Mouse (Mus musculus) heart, embryonic 15.5 days (tissue): Measurements from ENCODE around the gene Tfap2e. TPM values are rescaled to one million over a fixed set of nuclear protein-coding genes. Genes with fewer than 3 reads are reported as not detected.
A peak's percentile ranks its signal among the peaks of the same experiment; 100 is the strongest.

Experiments used
- ATAC-seq: fragments of 200-750 bp; cut with Nextera tagmentation; replicated peaks from 2 replicates; pipeline ENCODE4 v1.8.0; 2017; ENCODE audit warnings: low read depth, moderate TSS enrichment; ENCODE audit not compliant: insufficient number of reproducible peaks, insufficient read depth, low FRiP score
- H3K27ac ChIP-seq: fragments of 300-500 bp; sonication (generic); 2 replicates; pipeline ENCODE4 v1.5.1; 2015; ENCODE audit warnings: mild to moderate bottlenecking, inconsistent platforms
- H3K27me3 ChIP-seq: fragments of 300-500 bp; sonication (generic); 2 replicates; pipeline ENCODE4 v1.6.1; 2015; ENCODE audit warnings: inconsistent platforms
- H3K36me3 ChIP-seq: fragments of 300-500 bp; sonication (generic); 2 replicates; pipeline ENCODE4 v1.6.1; 2015; ENCODE audit warnings: mild to moderate bottlenecking, inconsistent platforms
- H3K4me1 ChIP-seq: fragments of 300-500 bp; sonication (generic); replicated peaks from 2 replicates; pipeline ENCODE4 v1.6.1; 2015; ENCODE audit warnings: inconsistent platforms
- H3K4me2 ChIP-seq: fragments of 300-500 bp; sonication (generic); 2 replicates; pipeline ENCODE4 v1.6.1; 2015; ENCODE audit warnings: inconsistent platforms, mild to moderate bottlenecking, moderate library complexity
- H3K4me3 ChIP-seq: fragments of 300-500 bp; sonication (generic); 2 replicates; pipeline ENCODE4 v1.5.1; 2015; ENCODE audit warnings: mild to moderate bottlenecking, inconsistent platforms
- H3K9ac ChIP-seq: fragments of 300-500 bp; sonication (generic); 2 replicates; pipeline ENCODE4 v1.6.1; 2015; ENCODE audit warnings: mild to moderate bottlenecking, inconsistent platforms
- H3K9me3 ChIP-seq: fragments of 300-500 bp; sonication (generic); replicated peaks from 2 replicates; pipeline ENCODE4 v1.6.1; 2016; ENCODE audit warnings: inconsistent platforms
- WGBS: fragments of 180-500 bp; shearing (Covaris S2); methylation state at CpG from one replicate; pipeline ENCODE4 v1.1.7; 2015; ENCODE audit warnings: mixed read lengths; 5-methylcytosine and 5-hydroxymethylcytosine counted together
- polyA plus RNA-seq: library from polyadenylated mRNA; unstranded; fragments of >200 nt; fragmentation: Nextera tagmentation; extraction: Ambion mirVana; gene quantifications from 2 replicates; pipeline ENCODE4 v1.2.1, GENCODE M21; 2015

Tfap2e gene
- polyA plus RNA-seq, 1 experiment from 2014 or later, result not detected

GRCm38 (mm10) chr4:126689457-126689856 lies 46.6 kb downstream of the Tfap2e start:
- peaks cover 38% of the 10 kb centered on the region for H3K36me3 ChIP-seq
- peak overlapping the region; percentile 45; the same call in 1 of the 2 replicates for H3K27ac ChIP-seq
- ATAC-seq, result 0 out of 2 replicates have a peak, but pooled peaks have one; percentile 55

GRCm38 (mm10) chr4:126683084-126683483 lies 53.0 kb downstream of the Tfap2e start:
- peaks cover 4% of the 10 kb centered on the region for H3K4me1 ChIP-seq
- H3K27me3 ChIP-seq, result no peaks in the 10 kb centered on the region
- no peak overlapping the region for H3K4me2 ChIP-seq
- H3K4me3 ChIP-seq, result no peak overlapping the region
- 76% methylated on average over 3 of the region's 3 CpGs for WGBS
- ATAC-seq, result no peak
- H3K27ac ChIP-seq, result no peak overlapping the region
- H3K9ac ChIP-seq, result no peak overlapping the region
- H3K9me3 ChIP-seq, result no peaks in the 10 kb centered on the region
- H3K36me3 ChIP-seq, result peaks cover 38% of the 10 kb centered on the region

More at GRCm38 (mm10) chr4:126689457-126689856, 46.6 kb downstream of the Tfap2e start:
- H3K4me3 ChIP-seq, result no peak overlapping the region
- WGBS, result 69% methylated on average over 2 of the region's 2 CpGs
- H3K27me3 ChIP-seq, result no peaks in the 10 kb centered on the region
- H3K4me2 ChIP-seq, result no peak overlapping the region
- no peaks in the 10 kb centered on the region for H3K4me1 ChIP-seq
- H3K9me3 ChIP-seq, result no peaks in the 10 kb centered on the region
- no peak overlapping the region for H3K9ac ChIP-seq

GRCm38 (mm10) chr4:126682298-126682697 lies 53.7 kb downstream of the Tfap2e start:
- Histone ChIP-seq H3K9me3 (no peaks in the 10 kb centered on the region), H3K36me3 (peaks cover 31% of the 10 kb centered on the region), H3K27ac (no peak overlapping the region), H3K4me1 (peaks cover 6% of the 10 kb centered on the region), H3K9ac (no peak overlapping the region), H3K4me2 (no peak overlapping the region), H3K4me3 (no peak overlapping the region), H3K27me3 (no peaks in the 10 kb centered on the region)
- WGBS, result 53% methylated on average over 5 of the region's 5 CpGs
- ATAC-seq, result no peak

GRCm38 (mm10) chr4:126677054-126678003 lies 58.7 kb downstream of the Tfap2e start, which contains the start of gene Psmb2:
TSS of gene Psmb2 (plus strand) at chr4:126677630.
- ATAC-seq, result peak; percentile 99
- H3K9ac ChIP-seq, result peak within 1 kb of the TSS; percentile 97
- peaks cover 6% of the 10 kb centered on the region for H3K4me1 ChIP-seq
- H3K36me3 ChIP-seq, result no peaks in the 10 kb centered on the region
- H3K27ac ChIP-seq, result peak within 1 kb of the TSS; percentile 84
- peak within 1 kb of the TSS; percentile 77 for H3K4me2 ChIP-seq
- no peaks in the 10 kb centered on the region for H3K27me3 ChIP-seq
- peak within 1 kb of the TSS; percentile 92 for H3K4me3 ChIP-seq
- 3% methylated on average over 48 of the region's 48 CpGs for WGBS
- H3K9me3 ChIP-seq, result no peaks in the 10 kb centered on the region

GRCm38 (mm10) chr4:126667075-126667474 lies 69.0 kb downstream of the Tfap2e start:
- Histone ChIP-seq H3K9me3 (no peaks in the 10 kb centered on the region), H3K27ac (no peak overlapping the region), H3K4me3 (no peak overlapping the region), H3K4me2 (no peak overlapping the region), H3K4me1 (no peaks in the 10 kb centered on the region), H3K9ac (no peak overlapping the region), H3K36me3 (no peaks in the 10 kb centered on the region), H3K27me3 (0 out of 2 replicates have a peak, but pooled peaks cover 2% of the 10 kb centered on the region)
- 84% methylated on average over 2 of the region's 2 CpGs for WGBS
- ATAC-seq, result no peak

Other genes with a start within 250 kb of the Tfap2e start
- gene Ago4, start 202.8 kb downstream of the Tfap2e start, polyA plus RNA-seq, result 0.97 and 1.4 TPM in 2 replicates
- gene Clspn, start 179.3 kb downstream of the Tfap2e start, polyA plus RNA-seq, result 17.1 and 19.8 TPM in 2 replicates
- 1.8 and 2.4 TPM in 2 replicates for gene 5730409E04Rik, start 126.4 kb downstream of the Tfap2e start, polyA plus RNA-seq
- gene Psmb2, start 58.6 kb downstream of the Tfap2e start, polyA plus RNA-seq, result 358 and 375 TPM in 2 replicates
- gene Ncdn, start 17.2 kb upstream of the Tfap2e start, polyA plus RNA-seq, result 18.6 and 25.8 TPM in 2 replicates
- 20.2 and 21.9 TPM in 2 replicates for gene AU040320, start 17.3 kb upstream of the Tfap2e start, polyA plus RNA-seq
- 12.0 and 12.4 TPM in 2 replicates for gene Zmym4, start 231.9 kb upstream of the Tfap2e start, polyA plus RNA-seq